Mouse (Mus musculus) forebrain, embryonic 15.5 days (tissue): Measurements from ENCODE around the gene Nudt21. TPM values are rescaled to one million over a fixed set of nuclear protein-coding genes. Genes with fewer than 3 reads are reported as not detected.

ENCODE experiments used
- ATAC-seq: fragments of 200-750 bp; cut with Nextera tagmentation; replicated peaks from 2 replicates; pipeline ENCODE4 v1.8.0; 2017; ENCODE audit warnings: mild to moderate bottlenecking, moderate TSS enrichment, moderate library complexity
- H3K27ac ChIP-seq: fragments of 300-500 bp; sonication (generic); replicated peaks from 2 replicates; pipeline ENCODE4 v1.5.1; 2015; ENCODE audit warnings: mild to moderate bottlenecking, inconsistent platforms
- H3K27me3 ChIP-seq: fragments of 300-500 bp; sonication (generic); 2 replicates; pipeline ENCODE4 v1.6.1; 2015; ENCODE audit warnings: inconsistent platforms
- H3K36me3 ChIP-seq: fragments of 300-500 bp; sonication (generic); 2 replicates; pipeline ENCODE4 v1.6.1; 2015; ENCODE audit warnings: mild to moderate bottlenecking, inconsistent platforms
- H3K4me1 ChIP-seq: fragments of 300-500 bp; sonication (generic); 2 replicates; pipeline ENCODE4 v1.6.1; 2015; ENCODE audit warnings: inconsistent platforms
- H3K4me2 ChIP-seq: fragments of 300-500 bp; sonication (generic); replicated peaks from 2 replicates; pipeline ENCODE4 v1.6.1; 2015; ENCODE audit warnings: mild to moderate bottlenecking, inconsistent platforms
- H3K4me3 ChIP-seq: fragments of 300-500 bp; sonication (generic); 2 replicates; pipeline ENCODE4 v1.5.1; 2015; ENCODE audit warnings: mild to moderate bottlenecking, inconsistent platforms
- H3K9ac ChIP-seq: fragments of 300-500 bp; sonication (generic); replicated peaks from 2 replicates; pipeline ENCODE4 v1.6.1; 2015; ENCODE audit warnings: mild to moderate bottlenecking, inconsistent platforms
- H3K9me3 ChIP-seq: fragments of 300-500 bp; sonication (generic); 2 replicates; pipeline ENCODE4 v1.6.1; 2016; ENCODE audit warnings: inconsistent platforms
- WGBS: fragments of 180-500 bp; shearing (Covaris S2); methylation state at CpG from one replicate; pipeline ENCODE4 v1.1.7; 2015; ENCODE audit warnings: mixed read lengths; 5-methylcytosine and 5-hydroxymethylcytosine counted together
- polyA plus RNA-seq: library from polyadenylated mRNA; unstranded; fragments of >200 nt; fragmentation: Nextera tagmentation; extraction: Ambion mirVana; gene quantifications from 2 replicates; pipeline ENCODE4 v1.2.1, GENCODE M21; 2015

Gene Nudt21
- polyA plus RNA-seq, 1 experiment from 2014 or later = 133 TPM

GRCm38 (mm10) chr8:93983827-93984226, 53.0 kb downstream of the Nudt21 start:
- Histone ChIP-seq H3K27ac (no peak overlapping the region), H3K9ac (no peak overlapping the region), H3K4me1 (no peaks in the 10 kb centered on the region), H3K4me3 (no peak overlapping the region), H3K4me2 (no peak overlapping the region), H3K9me3 (no peaks in the 10 kb centered on the region), H3K36me3 (peaks cover 77% of the 10 kb centered on the region), H3K27me3 (no peaks in the 10 kb centered on the region)
- 67% methylated on average over 3 of the region's 3 CpGs for WGBS
- ATAC-seq = no peak

GRCm38 (mm10) chr8:93981679-93982215, 55.1 kb downstream of the Nudt21 start:
- Histone ChIP-seq H3K9me3 (no peaks in the 10 kb centered on the region), H3K27ac (no peak overlapping the region), H3K36me3 (peaks cover 90% of the 10 kb centered on the region), H3K4me1 (no peaks in the 10 kb centered on the region), H3K27me3 (no peaks in the 10 kb centered on the region), H3K4me3 (no peak overlapping the region), H3K9ac (no peak overlapping the region), H3K4me2 (no peak overlapping the region)
- 93% methylated on average over 5 of the region's 5 CpGs for WGBS
- ATAC-seq = no peak

- WGBS = 81% methylated on average over 4 of the region's 4 CpGs
- no peak overlapping the region for H3K4me2 ChIP-seq
- no peak overlapping the region for H3K4me3 ChIP-seq
- H3K9ac ChIP-seq = no peak overlapping the region
- H3K36me3 ChIP-seq = peaks cover 91% of the 10 kb centered on the region
- H3K27ac ChIP-seq = no peak overlapping the region
- H3K4me1 ChIP-seq = no peaks in the 10 kb centered on the region
- H3K27me3 ChIP-seq = no peaks in the 10 kb centered on the region
- no peak for ATAC-seq
- no peaks in the 10 kb centered on the region for H3K9me3 ChIP-seq
Measured at GRCm38 (mm10) chr8:93980141-93980540, 56.7 kb downstream of the Nudt21 start.

GRCm38 (mm10) chr8:93976446-93977211, 60.2 kb downstream of the Nudt21 start:
- H3K27ac ChIP-seq = no peak overlapping the region
- WGBS = 95% methylated on average over 6 of the region's 6 CpGs
- peaks cover 84% of the 10 kb centered on the region for H3K36me3 ChIP-seq

GRCm38 (mm10) chr8:93975358-93975757, 61.5 kb downstream of the Nudt21 start:
- no peaks in the 10 kb centered on the region for H3K9me3 ChIP-seq
- H3K4me2 ChIP-seq = no peak overlapping the region
- no peaks in the 10 kb centered on the region for H3K4me1 ChIP-seq
- peaks cover 80% of the 10 kb centered on the region for H3K36me3 ChIP-seq
- H3K27ac ChIP-seq = no peak overlapping the region
- H3K9ac ChIP-seq = no peak overlapping the region
- no peaks in the 10 kb centered on the region for H3K27me3 ChIP-seq
- WGBS = 92% methylated on average over 2 of the region's 2 CpGs
- no peak overlapping the region for H3K4me3 ChIP-seq
- ATAC-seq = no peak

More at GRCm38 (mm10) chr8:93976446-93977211, 60.2 kb downstream of the Nudt21 start:
- H3K4me1 ChIP-seq = no peaks in the 10 kb centered on the region
- H3K27me3 ChIP-seq = no peaks in the 10 kb centered on the region
- no peak overlapping the region for H3K9ac ChIP-seq
- ATAC-seq = no peak
- no peak overlapping the region for H3K4me2 ChIP-seq
- H3K4me3 ChIP-seq = no peak overlapping the region
- no peaks in the 10 kb centered on the region for H3K9me3 ChIP-seq

- Histone ChIP-seq H3K27me3 (no peaks in the 10 kb centered on the region), H3K4me2 (no peak overlapping the region), H3K4me3 (no peak overlapping the region), H3K27ac (no peak overlapping the region), H3K4me1 (no peaks in the 10 kb centered on the region), H3K9me3 (no peaks in the 10 kb centered on the region), H3K36me3 (peaks cover 76% of the 10 kb centered on the region), H3K9ac (no peak overlapping the region)
- WGBS = 86% methylated on average over 11 of the region's 11 CpGs
- no peak for ATAC-seq
Measured at GRCm38 (mm10) chr8:93974602-93975186, 62.1 kb downstream of the Nudt21 start.

- no peaks in the 10 kb centered on the region for H3K27me3 ChIP-seq
- 95% methylated on average over 13 of the region's 13 CpGs for WGBS
- ATAC-seq = no peak; the same call in 1 of the 2 replicates
- H3K4me2 ChIP-seq = no peak overlapping the region
- H3K4me1 ChIP-seq = no peaks in the 10 kb centered on the region
- H3K4me3 ChIP-seq = no peak overlapping the region
- H3K27ac ChIP-seq = no peak overlapping the region
- H3K36me3 ChIP-seq = peaks cover 70% of the 10 kb centered on the region
- no peak overlapping the region for H3K9ac ChIP-seq
- H3K9me3 ChIP-seq = no peaks in the 10 kb centered on the region
Measured at GRCm38 (mm10) chr8:93973831-93974375, 62.9 kb downstream of the Nudt21 start.

GRCm38 (mm10) chr8:93972971-93973734, 63.7 kb downstream of the Nudt21 start:
- Histone ChIP-seq H3K4me1 (no peaks in the 10 kb centered on the region), H3K27me3 (no peaks in the 10 kb centered on the region), H3K27ac (no peak overlapping the region), H3K36me3 (peaks cover 67% of the 10 kb centered on the region), H3K4me3 (no peak overlapping the region), H3K9me3 (no peaks in the 10 kb centered on the region), H3K9ac (no peak overlapping the region), H3K4me2 (no peak overlapping the region)
- WGBS = 84% methylated on average over 14 of the region's 14 CpGs
- no peak for ATAC-seq

GRCm38 (mm10) chr8:93972211-93972610, 64.6 kb downstream of the Nudt21 start:
- WGBS = 78% methylated on average over 5 of the region's 5 CpGs
- Histone ChIP-seq H3K27ac (no peak overlapping the region), H3K36me3 (peaks cover 68% of the 10 kb centered on the region)

GRCm38 (mm10) chr8:93971451-93971850, 65.4 kb downstream of the Nudt21 start:
- no peak for ATAC-seq
- WGBS = 90% methylated on average over 10 of the region's 10 CpGs
- Histone ChIP-seq H3K4me2 (no peak overlapping the region), H3K4me3 (no peak overlapping the region), H3K9me3 (no peaks in the 10 kb centered on the region), H3K36me3 (peaks cover 70% of the 10 kb centered on the region), H3K4me1 (no peaks in the 10 kb centered on the region), H3K9ac (no peak overlapping the region), H3K27me3 (no peaks in the 10 kb centered on the region), H3K27ac (no peak overlapping the region)

More at GRCm38 (mm10) chr8:93972211-93972610, 64.6 kb downstream of the Nudt21 start:
- Histone ChIP-seq H3K9me3 (no peaks in the 10 kb centered on the region), H3K4me2 (no peak overlapping the region), H3K4me1 (no peaks in the 10 kb centered on the region), H3K4me3 (no peak overlapping the region), H3K27me3 (no peaks in the 10 kb centered on the region), H3K9ac (no peak overlapping the region)
- ATAC-seq = no peak

- 90% methylated on average over 7 of the region's 7 CpGs for WGBS
- Histone ChIP-seq H3K4me1 (no peaks in the 10 kb centered on the region), H3K36me3 (peaks cover 69% of the 10 kb centered on the region), H3K27ac (no peak overlapping the region), H3K9me3 (no peaks in the 10 kb centered on the region), H3K4me2 (no peak overlapping the region), H3K9ac (no peak overlapping the region), H3K4me3 (no peak overlapping the region), H3K27me3 (no peaks in the 10 kb centered on the region)
- ATAC-seq = no peak
Measured at GRCm38 (mm10) chr8:93969626-93970340, 67.0 kb downstream of the Nudt21 start.
